Mouse (Mus musculus) kidney, adult 9 months (tissue): ENCODE data around the gene Tgfbr2.

Source experiments
- DNase-seq: peaks from one replicate; pipeline ENCODE4 v3.0.0; 2022

Gene Tgfbr2

GRCm38 (mm10) chr9:116174481-116175461 lies at the start of gene Tgfbr2:
Gene Tgfbr2 (minus strand): TSS chr9:116175360.
- peak; percentile 88 for DNase-seq

- no peak for DNase-seq
These were observed 48.2 kb upstream of the Tgfbr2 start for GRCm38 (mm10) chr9:116223368-116223767.

- no peak for DNase-seq
These were observed 47.5 kb upstream of the Tgfbr2 start for GRCm38 (mm10) chr9:116222643-116223042.

GRCm38 (mm10) chr9:116222000-116222399 lies 46.8 kb upstream of the Tgfbr2 start:
- DNase-seq = peak; percentile 26

DNA sequence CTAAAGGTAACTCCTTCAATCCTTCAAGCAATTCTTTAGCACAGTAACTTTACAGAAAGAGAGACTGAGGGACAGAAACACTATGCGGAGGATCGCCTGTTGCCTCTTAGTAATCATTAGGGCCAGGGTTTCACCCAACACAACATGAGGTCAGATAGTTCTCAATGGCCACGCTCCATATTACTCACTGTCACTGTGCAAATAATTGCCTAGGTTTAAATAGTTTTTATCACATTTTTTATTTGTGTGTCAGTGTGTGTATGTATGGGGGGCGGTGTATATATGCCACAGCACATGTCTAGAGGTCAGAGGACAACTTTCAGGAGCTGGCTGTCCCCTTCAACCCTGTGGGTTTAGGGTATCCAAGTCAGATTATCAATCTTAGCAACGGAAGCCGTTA lies 46.4 kb upstream of the Tgfbr2 start:
- no peak for DNase-seq

DNA sequence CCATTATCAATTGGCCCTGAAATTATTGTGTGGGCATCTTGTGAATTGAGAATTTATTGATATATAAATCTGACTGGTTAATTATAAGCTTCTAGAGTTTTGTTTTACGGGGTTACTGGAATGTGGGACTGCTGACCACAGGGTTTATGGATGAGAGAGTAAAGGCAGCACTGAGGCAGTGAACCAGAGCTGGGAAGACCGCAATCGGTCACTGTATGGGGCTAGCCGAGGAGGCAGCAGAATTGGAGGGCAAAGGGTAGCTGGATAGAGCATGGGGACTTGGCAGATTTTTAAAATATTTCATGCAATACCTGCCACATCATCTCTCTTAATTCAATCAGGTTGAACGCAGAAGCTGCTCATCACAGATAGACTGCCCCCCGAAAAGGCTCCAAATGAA lies 45.5 kb upstream of the Tgfbr2 start:
- DNase-seq = peak; percentile 63

- no peak for DNase-seq
These were observed 45.0 kb upstream of the Tgfbr2 start for GRCm38 (mm10) chr9:116220159-116220515.

GRCm38 (mm10) chr9:116219234-116220158 lies 44.3 kb upstream of the Tgfbr2 start:
- no peak for DNase-seq

GRCm38 (mm10) chr9:116218780-116219179 lies 43.6 kb upstream of the Tgfbr2 start:
- peak; percentile 49 for DNase-seq

- DNase-seq = no peak
These were observed 41.9 kb upstream of the Tgfbr2 start for GRCm38 (mm10) chr9:116217099-116217498.

GRCm38 (mm10) chr9:116216677-116217076 lies 41.5 kb upstream of the Tgfbr2 start:
- no peak for DNase-seq

DNA sequence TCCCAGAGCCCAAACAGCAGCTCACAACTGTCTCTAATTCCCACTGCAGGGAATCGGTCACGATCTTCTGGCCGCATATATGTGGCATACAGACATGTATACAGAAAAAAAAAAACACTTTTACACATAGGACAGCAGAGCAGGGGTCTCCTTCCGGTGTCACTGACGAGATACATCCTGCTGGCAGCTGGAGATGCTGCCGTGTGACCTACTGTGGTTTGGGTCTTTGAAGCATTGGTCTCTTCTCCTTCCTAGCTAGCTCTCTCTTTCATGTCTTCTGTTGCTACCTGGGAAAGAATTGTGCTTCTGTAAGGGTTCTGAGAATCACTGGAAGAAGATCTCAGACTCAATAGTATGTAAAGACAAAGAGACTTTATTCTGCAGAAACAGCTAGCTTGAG lies 39.1 kb upstream of the Tgfbr2 start:
- DNase-seq = no peak

DNA sequence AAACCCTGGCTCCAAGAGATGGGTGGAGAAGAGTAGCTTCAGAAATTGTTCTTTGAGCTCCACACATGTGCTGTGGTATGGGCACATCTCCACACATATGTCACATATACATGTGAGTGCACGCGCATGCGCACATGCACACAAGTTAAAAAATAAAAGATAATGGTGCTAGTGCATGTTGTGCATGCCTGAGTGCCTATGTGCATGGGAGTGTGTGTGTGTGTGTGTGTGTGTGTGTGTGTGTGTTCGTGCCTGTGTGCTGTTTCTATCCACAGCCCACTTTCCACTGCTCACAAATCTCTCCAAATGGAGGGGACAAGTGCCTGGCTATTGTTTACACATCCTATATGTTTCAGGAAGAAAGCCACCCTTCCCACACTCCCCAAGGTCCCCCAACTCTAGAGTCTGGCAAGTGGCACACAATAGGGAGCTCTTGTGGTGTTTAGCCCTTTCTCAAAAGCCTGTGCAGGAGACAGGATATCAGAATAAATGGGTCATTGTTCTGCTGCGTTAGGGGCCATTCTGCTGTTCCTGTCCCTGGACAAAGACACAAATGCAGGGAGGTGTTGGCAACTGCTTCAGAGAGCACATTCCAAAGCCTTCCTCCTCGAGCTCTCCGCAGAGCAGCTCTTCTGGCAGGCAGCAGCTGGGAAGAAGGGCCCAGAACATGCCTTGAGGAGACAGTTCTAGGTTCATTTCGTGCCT lies 37.9 kb upstream of the Tgfbr2 start:
- DNase-seq = peak; percentile 40

DNA sequence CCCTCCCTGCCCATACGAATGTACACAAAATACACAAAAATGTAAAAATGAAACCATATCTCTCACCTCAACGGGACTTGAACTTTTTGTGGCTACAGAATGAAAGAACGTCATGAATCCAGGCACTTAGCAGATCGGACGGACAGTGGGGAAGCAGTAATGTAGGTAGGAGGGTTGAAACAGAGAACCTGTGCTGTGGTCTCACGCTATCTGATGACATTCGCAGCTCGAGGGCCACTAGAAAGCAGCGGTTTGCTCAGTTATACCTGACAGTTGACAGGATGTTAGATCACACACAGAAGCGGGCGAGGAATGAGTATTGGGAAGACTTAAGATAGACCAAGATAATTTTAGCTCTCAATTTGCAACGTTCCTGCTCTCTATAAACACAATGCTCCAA lies 36.9 kb upstream of the Tgfbr2 start:
- DNase-seq = no peak

DNA sequence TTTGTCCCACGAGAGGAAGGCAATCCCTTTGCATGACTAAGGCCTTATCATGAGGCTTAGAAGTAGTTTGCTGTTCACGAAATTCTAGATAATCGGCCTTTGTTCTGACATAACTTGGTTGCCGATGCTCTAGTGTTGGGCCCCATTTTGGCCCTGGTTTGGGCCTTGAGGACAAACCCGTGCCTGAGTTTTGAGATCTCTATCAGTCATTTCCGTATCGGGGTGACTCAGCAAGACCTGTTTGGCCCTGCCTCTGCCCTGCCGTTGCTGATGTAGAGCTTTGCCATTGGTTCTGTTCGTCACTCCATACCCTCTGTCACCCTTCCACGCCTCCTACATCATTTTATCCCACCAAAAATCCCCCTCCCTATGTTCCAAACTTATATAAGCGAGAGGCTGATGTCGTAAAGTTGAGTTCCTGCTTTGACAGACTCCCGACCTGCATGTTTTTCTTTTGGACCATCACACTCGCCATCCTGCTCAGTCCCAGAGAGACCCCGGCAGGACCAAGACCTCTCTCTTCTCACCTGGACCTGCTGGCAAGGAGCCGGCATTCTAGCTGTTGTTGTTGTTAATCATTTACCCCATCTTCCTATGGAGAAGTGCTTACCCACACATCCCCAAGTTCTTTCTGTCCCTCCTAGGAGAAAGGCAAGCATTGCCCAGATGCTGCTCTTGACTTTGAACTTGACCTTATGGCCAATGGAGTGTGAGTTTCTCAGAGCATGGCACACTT lies 33.2 kb upstream of the Tgfbr2 start:
- DNase-seq = no peak

DNA sequence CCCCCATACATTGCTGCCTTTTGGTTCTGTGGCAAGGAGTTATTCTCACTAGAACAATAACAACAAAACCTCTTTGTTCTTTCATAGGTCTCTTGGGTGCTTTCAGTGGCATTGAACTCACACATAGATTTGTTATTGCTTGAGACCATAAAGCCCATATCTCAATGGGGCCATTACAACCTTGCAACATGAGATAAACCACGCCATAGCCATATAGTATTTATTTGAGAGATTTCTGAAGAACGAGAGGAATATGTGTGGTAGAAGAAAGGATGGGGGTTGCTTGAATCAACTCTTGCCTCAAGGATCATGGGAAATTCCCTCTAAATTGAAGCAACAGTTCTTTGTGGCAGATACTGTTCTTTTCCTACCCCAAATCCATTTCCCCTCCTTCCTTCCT lies 31.7 kb upstream of the Tgfbr2 start:
- no peak for DNase-seq

GRCm38 (mm10) chr9:116203675-116204074 lies 28.5 kb upstream of the Tgfbr2 start:
- DNase-seq = no peak

DNA sequence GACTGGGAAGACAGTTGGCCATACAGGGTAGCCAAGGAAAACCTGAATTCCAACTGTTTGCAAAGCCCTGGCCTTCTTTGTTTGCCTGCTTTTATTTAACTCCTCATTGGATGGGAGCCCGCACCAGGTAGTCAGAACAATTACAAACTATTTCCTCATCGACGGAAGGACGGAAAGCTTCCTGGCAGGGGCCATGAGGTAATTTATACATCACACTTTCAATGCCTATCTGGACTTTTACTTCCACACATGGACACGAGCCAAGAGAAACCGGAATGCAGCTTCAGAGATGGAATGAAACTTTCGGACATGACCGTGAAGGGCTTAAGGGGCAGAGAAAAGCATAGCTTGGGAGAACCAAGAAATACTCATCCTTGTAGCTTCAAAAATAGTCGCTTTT lies 24.0 kb upstream of the Tgfbr2 start:
- DNase-seq = no peak

- DNase-seq = no peak
These were observed 23.3 kb upstream of the Tgfbr2 start for GRCm38 (mm10) chr9:116198488-116198887.

GRCm38 (mm10) chr9:116197491-116198170 lies 22.5 kb upstream of the Tgfbr2 start:
- no peak for DNase-seq

- DNase-seq = no peak
These were observed 18.8 kb upstream of the Tgfbr2 start for GRCm38 (mm10) chr9:116193889-116194450.
